Mouse (Mus musculus): ENCODE results near the gene Tpsb2.

- TF ChIP-seq CTCF (conservative IDR thresholded peaks at IDR 0.05; ENCODE audit: low read length) (no peak), NANOG (IDR thresholded peaks at IDR 0.05; ENCODE audit: borderline replicate concordance, low read length) (no peak)
Observed at GRCm38 (mm10) chr17:25338218-25338617, 27.9 kb upstream of the Tpsb2 start.
